Mouse (Mus musculus) MEL (cell line): ENCODE data around the gene Gpr21. TPM values are rescaled to one million over a fixed set of nuclear protein-coding genes. Genes with fewer than 3 reads are reported as not detected.

Experiments
- DNase-seq: peaks from one replicate; pipeline ENCODE4 v3.0.0; 2011; ENCODE audit warnings: low read depth, low spot score
- H3K27ac ChIP-seq: 2 replicates; pipeline ENCODE4 v1.5.1; 2012; ENCODE audit warnings: low read depth, mild to moderate bottlenecking, control low read depth, low read length, moderate library complexity; ENCODE audit not compliant: control insufficient read depth
- H3K27me3 ChIP-seq, 2 experiments: fragments of 150-350 bp in 1 of 2; sonication (generic) in 1 of 2; 2 replicates each; pipeline ENCODE4 v1.6.1; 2012; ENCODE audit warnings: low read length in 2 of 2, mild to moderate bottlenecking in 2 of 2, improper control_type of control experiment in 1 of 2, moderate library complexity in 1 of 2; ENCODE audit not compliant: insufficient read depth in 2 of 2, control insufficient read depth in 1 of 2
- H3K36me3 ChIP-seq, 2 experiments: 2 replicates each; pipeline ENCODE4 v1.6.1; 2012 to 2014; ENCODE audit warnings: low read length in 2 of 2, improper control_type of control experiment in 1 of 2, inconsistent platforms in 1 of 2, mild to moderate bottlenecking in 1 of 2; ENCODE audit not compliant: insufficient read depth in 2 of 2, control insufficient read depth in 1 of 2
- H3K4me1 ChIP-seq, 2 experiments: fragments of 150-350 bp in 1 of 2; sonication (generic) in 1 of 2; 2 replicates each; pipeline ENCODE4 v1.6.1; 2012; ENCODE audit warnings: low read length in 2 of 2, improper control_type of control experiment in 1 of 2, mild to moderate bottlenecking in 1 of 2; ENCODE audit not compliant: insufficient read depth in 2 of 2, control insufficient read depth in 1 of 2
- H3K4me3 ChIP-seq, 2 experiments: fragments of 150-350 bp in 1 of 2; sonication (generic) in 1 of 2; 2 replicates each; pipeline ENCODE4 v1.5.1; 2012; ENCODE audit warnings: low read depth in 2 of 2, low read length in 2 of 2, mild to moderate bottlenecking in 2 of 2, moderate library complexity in 2 of 2, control low read depth in 1 of 2, improper control_type of control experiment in 1 of 2; ENCODE audit not compliant: control insufficient read depth in 1 of 2, insufficient read depth in 1 of 2
- H3K79me2 ChIP-seq: 2 replicates; pipeline ENCODE4 v1.6.1; 2012; ENCODE audit warnings: mild to moderate bottlenecking, low read length, moderate library complexity; ENCODE audit not compliant: control insufficient read depth, poor library complexity, insufficient read depth
- H3K9ac ChIP-seq: 2 replicates; pipeline ENCODE4 v1.6.1; 2012; ENCODE audit warnings: low read depth, mild to moderate bottlenecking, control low read depth, low read length, moderate library complexity; ENCODE audit not compliant: control insufficient read depth, poor library complexity, severe bottlenecking
- H3K9me3 ChIP-seq: fragments of 150-350 bp; sonication (generic); replicated peaks from 2 replicates; pipeline ENCODE4 v1.6.1; 2012; ENCODE audit warnings: mild to moderate bottlenecking, low read length, improper control_type of control experiment, moderate library complexity; ENCODE audit not compliant: insufficient read depth
- BHLHE40 ChIP-seq: IDR thresholded peaks from 2 replicates; pipeline ENCODE4 v1.6.1; 2012; ENCODE audit warnings: low read depth, mild to moderate bottlenecking, inconsistent platforms, low read length, improper control_type of control experiment, borderline replicate concordance
- CHD1 ChIP-seq: IDR thresholded peaks from 2 replicates; pipeline ENCODE4 v1.6.1; 2012; ENCODE audit warnings: low read depth, mild to moderate bottlenecking, inconsistent platforms, low read length, improper control_type of control experiment
- ETS1 ChIP-seq: IDR thresholded peaks from 2 replicates; pipeline ENCODE4 v1.6.1; 2012; ENCODE audit warnings: low read depth, mild to moderate bottlenecking, inconsistent platforms, low read length, improper control_type of control experiment, moderate library complexity
- GABPA ChIP-seq: IDR thresholded peaks from 2 replicates; pipeline ENCODE4 v1.6.1; 2012; ENCODE audit warnings: low read depth, mild to moderate bottlenecking, inconsistent platforms, low read length, improper control_type of control experiment, moderate library complexity
- GATA1 ChIP-seq: IDR thresholded peaks from 2 replicates; pipeline ENCODE4 v1.6.1; 2011; ENCODE audit warnings: low read depth, low read length, improper control_type of control experiment
- HCFC1 ChIP-seq: IDR thresholded peaks from 2 replicates; pipeline ENCODE4 v1.6.1; 2012; ENCODE audit warnings: low read depth, mild to moderate bottlenecking, inconsistent platforms, low read length, improper control_type of control experiment, moderate library complexity
- JUND ChIP-seq: IDR thresholded peaks from 2 replicates; pipeline ENCODE4 v1.6.1; 2011; ENCODE audit warnings: low read depth, mild to moderate bottlenecking, improper control_type of control experiment, low read length
- MEF2A ChIP-seq: IDR thresholded peaks from 2 replicates; pipeline ENCODE4 v1.6.1; 2014; ENCODE audit warnings: low read depth, mild to moderate bottlenecking, inconsistent platforms, low read length, improper control_type of control experiment; ENCODE audit not compliant: poor library complexity, insufficient replicate concordance, severe bottlenecking; ENCODE audit errors: extremely low read depth
- POLR2A ChIP-seq, 2 experiments: IDR thresholded peaks; 2 replicates each; pipeline ENCODE4 v1.6.1; 2011 to 2012; ENCODE audit warnings: low read length in 2 of 2, mild to moderate bottlenecking in 2 of 2, control low read depth in 1 of 2, improper control_type of control experiment in 1 of 2, low read depth in 1 of 2, moderate library complexity in 1 of 2; ENCODE audit not compliant: control insufficient read depth in 1 of 2, insufficient read depth in 1 of 2, poor library complexity in 1 of 2
- POLR2AphosphoS5 ChIP-seq: IDR thresholded peaks from 2 replicates; pipeline ENCODE4 v1.6.1; 2012; ENCODE audit warnings: low read depth, borderline replicate concordance, mild to moderate bottlenecking, inconsistent platforms, low read length, moderate library complexity, mixed read lengths
- RAD21 ChIP-seq: IDR thresholded peaks from 2 replicates; pipeline ENCODE4 v1.6.1; 2011; ENCODE audit warnings: mild to moderate bottlenecking, low read depth, low read length, improper control_type of control experiment
- RCOR1 ChIP-seq: IDR thresholded peaks from 2 replicates; pipeline ENCODE4 v1.6.1; 2012; ENCODE audit warnings: low read depth, mild to moderate bottlenecking, inconsistent platforms, low read length, improper control_type of control experiment
- SIN3A ChIP-seq: IDR thresholded peaks from 2 replicates; pipeline ENCODE4 v1.6.1; 2012; ENCODE audit warnings: low read length, improper control_type of control experiment, inconsistent platforms
- SMC3 ChIP-seq: IDR thresholded peaks from 2 replicates; pipeline ENCODE4 v1.6.1; 2011; ENCODE audit warnings: low read depth, low read length, improper control_type of control experiment
- TBP ChIP-seq: IDR thresholded peaks from 2 replicates; pipeline ENCODE4 v1.8.0; 2011; ENCODE audit warnings: low read depth, low read length, improper control_type of control experiment
- USF1 ChIP-seq: IDR thresholded peaks from 2 replicates; pipeline ENCODE4 v1.6.1; 2014; ENCODE audit warnings: low read depth, mild to moderate bottlenecking, inconsistent platforms, low read length, improper control_type of control experiment, moderate library complexity
- ZC3H11A ChIP-seq: IDR thresholded peaks from 2 replicates; pipeline ENCODE4 v1.6.1; 2012; ENCODE audit warnings: low read depth, mild to moderate bottlenecking, inconsistent platforms, low read length, improper control_type of control experiment
- ZNF384 ChIP-seq: IDR thresholded peaks from 2 replicates; pipeline ENCODE4 v1.6.1; 2012; ENCODE audit warnings: low read depth, mild to moderate bottlenecking, inconsistent platforms, low read length, improper control_type of control experiment
- polyA plus RNA-seq, 2 experiments: library from polyadenylated mRNA; stranded (reverse) in 1 of 2; unstranded in 1 of 2; fragments of >175 nt in 1 of 2; fragments of >200 nt in 1 of 2; gene quantifications; 2 replicates each; pipeline versions ENCODE4 v1.2.1 to v1.2.4; 2012; ENCODE audit warnings: low replicate concordance in 2 of 2, low read depth in 1 of 2; ENCODE audit not compliant: insufficient read length in 2 of 2, insufficient read depth in 1 of 2, missing spikeins in 1 of 2
- total RNA-seq: library from RNA; depleted of rRNA; stranded (reverse); fragments of 300-350 nt; gene quantifications from 2 replicates; pipeline ENCODE4 v1.2.3, GENCODE M21; 2012

Gpr21 gene
- total and polyA plus RNA-seq, 3 experiments, result 0.01 to 0.23 TPM; not detected in 1

- peak; percentile 69 for TF ChIP-seq GATA1
- peak; percentile 45; the same call in 1 of the 2 replicates for TF ChIP-seq RCOR1
- TF ChIP-seq ZNF384, result no peak
- no peak for TF ChIP-seq RAD21
- TF ChIP-seq GABPA, result no peak
- TF ChIP-seq BHLHE40, result 0 out of 2 replicates have a peak, but pooled peaks have one; percentile 7
- no peak for TF ChIP-seq MEF2A
- no peak for TF ChIP-seq POLR2AphosphoS5
- TF ChIP-seq CHD1, result no peak
- 0 out of 2 replicates have a peak, but pooled peaks have one; percentile 11 for TF ChIP-seq TBP
- TF ChIP-seq SMC3, result 0 out of 2 replicates have a peak, but pooled peaks have one; percentile 2
- no peak for TF ChIP-seq SIN3A
- no peak for TF ChIP-seq JUND
- no peak for TF ChIP-seq USF1
Measured at GRCm38 (mm10) chr2:37549346-37550012, 33.3 kb downstream of the Gpr21 start (continued).

GRCm38 (mm10) chr2:37556366-37556765 is 40.2 kb downstream of the Gpr21 start:
- no peak overlapping the region for H3K27ac ChIP-seq
- no peaks in the 10 kb centered on the region for H3K4me1 ChIP-seq
- H3K4me3 ChIP-seq, result no peak overlapping the region
- H3K27me3 ChIP-seq, result no peaks in the 10 kb centered on the region
- no peaks in the 10 kb centered on the region for H3K79me2 ChIP-seq
- H3K9ac ChIP-seq, result no peak overlapping the region
- TF ChIP-seq JUND (no peak), ZC3H11A (no peak), USF1 (no peak), POLR2A (IDR thresholded peaks at IDR 0.05; ENCODE audit: control insufficient read depth in 1 of 2, insufficient read depth in 1 of 2, low read depth in 1 of 2, low read length in 2 of 2, poor library complexity in 1 of 2) (no peak), HCFC1 (no peak), BHLHE40 (no peak), MEF2A (no peak), GABPA (no peak), ETS1 (no peak)
- no peak for DNase-seq
- no peaks in the 10 kb centered on the region for H3K9me3 ChIP-seq
- peaks cover 0 to 4% of the 10 kb centered on the region in 2 experiments; a peak in 2 of 4 replicates for H3K36me3 ChIP-seq
